Mouse (Mus musculus) liver, embryonic 16.5 days (tissue): ENCODE data around the gene Tspan14. TPM values are rescaled to one million over a fixed set of nuclear protein-coding genes. Genes with fewer than 3 reads are reported as not detected.

ENCODE experiments used
- ATAC-seq: fragments of 200-750 bp; cut with Nextera tagmentation; 2 replicates; pipeline ENCODE4 v1.8.0; 2017; ENCODE audit warnings: low read depth, mild to moderate bottlenecking, moderate number of reproducible peaks, moderate library complexity
- H3K27ac ChIP-seq: fragments of 300-500 bp; sonication (generic); 2 replicates; pipeline ENCODE4 v1.5.1; 2014; ENCODE audit warnings: mild to moderate bottlenecking, low read length
- H3K27me3 ChIP-seq: fragments of 300-500 bp; sonication (generic); 2 replicates; pipeline ENCODE4 v1.6.1; 2014; ENCODE audit warnings: low read depth, low read length, mixed read lengths; ENCODE audit not compliant: control insufficient read depth, insufficient read depth
- H3K36me3 ChIP-seq: fragments of 300-500 bp; sonication (generic); 2 replicates; pipeline ENCODE4 v1.6.1; 2014; ENCODE audit warnings: mild to moderate bottlenecking; ENCODE audit not compliant: control insufficient read depth, insufficient read depth
- H3K4me1 ChIP-seq: fragments of 300-500 bp; sonication (generic); 2 replicates; pipeline ENCODE4 v1.6.1; 2014; ENCODE audit warnings: low read depth, low read length, mixed read lengths; ENCODE audit not compliant: control insufficient read depth
- H3K4me2 ChIP-seq: fragments of 300-500 bp; sonication (generic); 2 replicates; pipeline ENCODE4 v1.6.1; 2014; ENCODE audit warnings: low read depth, low read length, mixed read lengths
- H3K4me3 ChIP-seq: fragments of 300-500 bp; sonication (generic); 2 replicates; pipeline ENCODE4 v1.5.1; 2014; ENCODE audit warnings: low read depth, mild to moderate bottlenecking, low read length
- H3K9ac ChIP-seq: fragments of 300-500 bp; sonication (generic); 2 replicates; pipeline ENCODE4 v1.6.1; 2014; ENCODE audit warnings: low read depth, low read length
- H3K9me3 ChIP-seq: fragments of 300-500 bp; sonication (generic); replicated peaks from 2 replicates; pipeline ENCODE4 v1.6.1; 2016; ENCODE audit warnings: low read length; ENCODE audit not compliant: control insufficient read depth
- WGBS: fragments of 180-500 bp; shearing (Covaris S2); extraction: QIAGEN DNeasy Blood & Tissue Kit; methylation state at CpG from one replicate; pipeline ENCODE4 v1.1.7; 2014; ENCODE audit not compliant: insufficient replicate concordance; 5-methylcytosine and 5-hydroxymethylcytosine counted together
- polyA plus RNA-seq: library from polyadenylated mRNA; unstranded; fragments of >200 nt; fragmentation: Nextera tagmentation; extraction: Ambion mirVana; gene quantifications from 2 replicates; pipeline ENCODE4 v1.2.1, GENCODE M21; 2015

Tspan14 gene
- polyA plus RNA-seq, 1 experiment from 2014 or later, result 30.0 TPM

GRCm38 (mm10) chr14:40935481-40935880 is 31.1 kb downstream of the Tspan14 start:
- no peaks in the 10 kb centered on the region for H3K27me3 ChIP-seq
- H3K4me1 ChIP-seq, result peaks cover 49% of the 10 kb centered on the region
- H3K9ac ChIP-seq, result no peak overlapping the region
- H3K27ac ChIP-seq, result no peak overlapping the region
- 40% methylated on average over 1 of the region's 1 CpGs for WGBS
- no peak for ATAC-seq
- H3K4me3 ChIP-seq, result no peak overlapping the region
- H3K9me3 ChIP-seq, result no peaks in the 10 kb centered on the region
- H3K4me2 ChIP-seq, result no peak overlapping the region
- H3K36me3 ChIP-seq, result no peaks in the 10 kb centered on the region

GRCm38 (mm10) chr14:40935054-40935453 is 31.6 kb downstream of the Tspan14 start:
- 16% methylated on average over 2 of the region's 2 CpGs for WGBS
- no peak overlapping the region for H3K27ac ChIP-seq
- no peaks in the 10 kb centered on the region for H3K9me3 ChIP-seq
- no peak for ATAC-seq
- H3K4me2 ChIP-seq, result no peak overlapping the region
- H3K27me3 ChIP-seq, result no peaks in the 10 kb centered on the region
- peaks cover 50% of the 10 kb centered on the region for H3K4me1 ChIP-seq
- H3K36me3 ChIP-seq, result no peaks in the 10 kb centered on the region
- no peak overlapping the region for H3K9ac ChIP-seq
- H3K4me3 ChIP-seq, result no peak overlapping the region

GRCm38 (mm10) chr14:40933328-40933727 is 33.3 kb downstream of the Tspan14 start:
- no peak overlapping the region for H3K9ac ChIP-seq
- H3K9me3 ChIP-seq, result no peaks in the 10 kb centered on the region
- 0 out of 2 replicates have a peak overlapping the region, but pooled peaks have one; percentile 29 for H3K27ac ChIP-seq
- H3K4me2 ChIP-seq, result no peak overlapping the region
- H3K36me3 ChIP-seq, result no peaks in the 10 kb centered on the region
- H3K4me3 ChIP-seq, result no peak overlapping the region
- 52% methylated on average over 7 of the region's 7 CpGs for WGBS
- peaks cover 56% of the 10 kb centered on the region for H3K4me1 ChIP-seq
- no peaks in the 10 kb centered on the region for H3K27me3 ChIP-seq
- no peak for ATAC-seq

GRCm38 (mm10) chr14:40932225-40932624 is 34.4 kb downstream of the Tspan14 start:
- Histone ChIP-seq H3K27ac (no peak overlapping the region), H3K9me3 (no peaks in the 10 kb centered on the region), H3K9ac (no peak overlapping the region), H3K27me3 (no peaks in the 10 kb centered on the region), H3K36me3 (no peaks in the 10 kb centered on the region), H3K4me2 (no peak overlapping the region), H3K4me1 (peaks cover 67% of the 10 kb centered on the region), H3K4me3 (no peak overlapping the region)
- WGBS, result 72% methylated on average over 9 of the region's 9 CpGs
- ATAC-seq, result no peak

GRCm38 (mm10) chr14:40931115-40931829 is 35.3 kb downstream of the Tspan14 start:
- WGBS, result 35% methylated on average over 3 of the region's 3 CpGs
- no peak overlapping the region for H3K4me3 ChIP-seq
- H3K27me3 ChIP-seq, result no peaks in the 10 kb centered on the region
- H3K4me2 ChIP-seq, result peak overlapping the region; percentile 11; the same call in 1 of the 2 replicates
- H3K4me1 ChIP-seq, result peaks cover 70% of the 10 kb centered on the region
- ATAC-seq, result peak; percentile 68
- no peaks in the 10 kb centered on the region for H3K9me3 ChIP-seq
- H3K9ac ChIP-seq, result no peak overlapping the region
- peak overlapping the region; percentile 80 for H3K27ac ChIP-seq
- no peaks in the 10 kb centered on the region for H3K36me3 ChIP-seq

GRCm38 (mm10) chr14:40929943-40930342 is 36.7 kb downstream of the Tspan14 start:
- H3K4me1 ChIP-seq, result peaks cover 61% of the 10 kb centered on the region
- ATAC-seq, result no peak
- no peak overlapping the region for H3K4me2 ChIP-seq
- no peaks in the 10 kb centered on the region for H3K27me3 ChIP-seq
- no peaks in the 10 kb centered on the region for H3K9me3 ChIP-seq
- 55% methylated on average over 2 of the region's 2 CpGs for WGBS
- H3K4me3 ChIP-seq, result no peak overlapping the region
- H3K9ac ChIP-seq, result no peak overlapping the region
- no peak overlapping the region for H3K27ac ChIP-seq
- no peaks in the 10 kb centered on the region for H3K36me3 ChIP-seq

GRCm38 (mm10) chr14:40928897-40929296 is 37.7 kb downstream of the Tspan14 start:
- Histone ChIP-seq H3K27ac (no peak overlapping the region), H3K4me2 (no peak overlapping the region), H3K9me3 (no peaks in the 10 kb centered on the region), H3K4me1 (peaks cover 63% of the 10 kb centered on the region), H3K9ac (no peak overlapping the region), H3K4me3 (no peak overlapping the region), H3K36me3 (no peaks in the 10 kb centered on the region), H3K27me3 (no peaks in the 10 kb centered on the region)
- 59% methylated on average over 5 of the region's 5 CpGs for WGBS
- ATAC-seq, result no peak

- Histone ChIP-seq H3K27me3 (no peaks in the 10 kb centered on the region), H3K4me2 (no peak overlapping the region), H3K9me3 (no peaks in the 10 kb centered on the region), H3K9ac (no peak overlapping the region), H3K27ac (peak overlapping the region; percentile 19; the same call in 1 of the 2 replicates), H3K4me3 (no peak overlapping the region), H3K36me3 (no peaks in the 10 kb centered on the region), H3K4me1 (peaks cover 49% of the 10 kb centered on the region)
- 26% methylated on average over 2 of the region's 2 CpGs for whole genome bisulfite sequencing
- ATAC-seq, result 0 out of 2 replicates have a peak, but pooled peaks have one; percentile 10
These were observed 39.6 kb downstream of the Tspan14 start for GRCm38 (mm10) chr14:40927041-40927440.

- peak overlapping the region; percentile 73 for H3K27ac ChIP-seq
- no peaks in the 10 kb centered on the region for H3K9me3 ChIP-seq
- H3K36me3 ChIP-seq, result no peaks in the 10 kb centered on the region
- H3K4me1 ChIP-seq, result peaks cover 37% of the 10 kb centered on the region
- peak; percentile 70 for ATAC-seq
- 14% methylated on average over 10 of the region's 10 CpGs for WGBS
- H3K27me3 ChIP-seq, result no peaks in the 10 kb centered on the region
- peak overlapping the region; percentile 17; the same call in 1 of the 2 replicates for H3K4me2 ChIP-seq
- no peak overlapping the region for H3K4me3 ChIP-seq
- no peak overlapping the region for H3K9ac ChIP-seq
These were observed 42.1 kb downstream of the Tspan14 start for GRCm38 (mm10) chr14:40924378-40925113.
